Mouse (Mus musculus): ENCODE measurements around the gene Fam181a.

Gene Fam181a

DNA sequence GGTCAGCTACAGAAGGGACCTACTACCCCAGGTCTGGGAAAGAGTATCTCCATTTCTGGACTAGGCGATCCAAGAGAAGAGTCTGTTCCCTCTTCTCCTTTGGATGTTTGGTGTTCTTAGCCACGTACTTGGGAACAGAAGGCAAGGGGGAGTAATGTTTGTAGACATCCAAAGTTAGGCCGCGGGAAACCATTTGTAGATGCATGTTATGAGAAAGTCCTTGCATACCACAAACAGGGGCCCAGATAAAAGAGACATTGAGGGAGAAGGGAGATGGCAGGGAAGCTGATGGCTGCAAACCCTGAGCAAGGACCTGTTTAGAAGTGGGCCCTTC lies 45.6 kb downstream of the Fam181a start:
- DNase-seq (ENCODE audit: low read depth, low spot score) = no peak

DNA sequence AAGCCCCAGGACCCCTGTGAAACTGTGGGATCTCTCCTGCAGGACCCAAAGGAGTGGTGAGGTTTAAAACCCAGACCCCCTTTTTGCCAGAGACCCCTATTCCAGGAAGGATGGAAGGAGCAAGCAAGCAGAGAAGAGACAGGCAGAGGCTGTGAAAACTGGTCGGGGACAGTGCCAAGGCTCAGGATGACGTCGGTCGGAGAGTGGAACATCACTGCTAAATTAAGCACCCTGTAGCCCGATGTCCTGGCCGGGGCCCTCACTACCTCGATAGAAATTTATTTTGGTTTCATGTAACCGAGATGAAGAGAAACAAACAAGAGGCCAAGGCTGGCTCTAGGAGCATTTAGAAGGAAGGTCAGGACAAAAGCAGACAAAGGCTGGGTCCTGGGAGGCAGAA lies 47.4 kb downstream of the Fam181a start:
- no peak for DNase-seq (ENCODE audit: low read depth, low spot score)

DNA sequence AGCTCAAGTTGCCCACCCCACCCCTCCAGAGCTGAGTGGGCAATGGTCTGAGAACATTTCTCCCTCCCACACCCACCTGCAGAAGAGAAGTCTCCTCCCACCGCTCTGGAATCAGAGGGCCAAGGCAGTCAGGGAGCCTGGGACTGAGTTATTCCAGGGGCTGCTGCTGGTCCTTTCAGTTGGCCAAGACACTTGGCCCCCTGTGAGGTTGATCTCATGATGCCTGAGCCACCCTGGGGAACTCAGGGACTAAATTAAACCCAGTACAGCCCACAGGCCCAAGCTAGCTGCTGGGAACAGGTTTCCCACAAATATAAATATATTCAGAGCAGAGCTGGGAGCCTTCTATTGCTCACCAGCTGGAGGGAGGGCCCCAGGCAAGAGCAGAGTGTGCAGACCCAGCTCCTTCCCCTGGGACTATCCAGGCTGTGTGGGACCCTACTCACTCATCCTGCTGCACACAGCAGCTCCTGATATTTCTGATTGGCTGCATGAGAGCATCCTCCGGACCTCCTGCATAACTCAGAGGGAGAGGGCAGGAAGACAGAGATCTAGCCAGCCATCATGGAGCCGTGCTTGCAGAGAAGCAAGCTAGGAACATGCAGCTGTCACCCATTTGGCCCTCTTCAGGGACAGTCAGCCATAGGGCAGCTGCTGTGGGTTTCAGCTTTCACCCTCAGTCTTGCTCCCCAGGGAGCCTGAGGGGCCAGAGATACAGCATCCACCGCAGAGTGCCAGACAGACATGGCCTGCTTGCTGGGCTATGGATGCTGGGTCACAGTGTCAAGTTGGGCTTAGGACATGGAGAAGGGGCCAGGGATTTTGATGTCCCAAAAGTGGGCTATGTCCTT lies 48.4 kb downstream of the Fam181a start:
- no peak for DNase-seq (ENCODE audit: low read depth, low spot score)

DNA sequence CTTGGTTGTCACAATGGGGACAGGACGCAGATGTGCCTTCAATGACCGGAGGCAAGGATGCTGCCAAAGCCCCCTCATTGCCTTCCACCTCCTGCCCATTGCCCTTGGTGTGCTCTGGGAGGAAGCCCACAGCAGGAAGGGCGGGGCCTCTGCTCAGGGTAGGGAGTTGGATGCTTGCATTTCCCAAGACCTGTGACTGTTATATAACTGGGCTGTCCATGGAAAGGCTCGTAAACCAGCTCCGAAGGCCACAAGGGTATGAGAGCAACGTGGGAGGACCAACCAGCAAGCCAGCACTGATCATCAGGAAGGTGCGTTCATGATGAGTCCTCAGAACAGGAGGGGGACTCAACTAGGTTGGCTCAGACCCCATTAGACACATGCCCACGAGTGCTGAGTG lies 50.0 kb downstream of the Fam181a start:
- DNase-seq (ENCODE audit: low read depth, low spot score) = no peak

DNA sequence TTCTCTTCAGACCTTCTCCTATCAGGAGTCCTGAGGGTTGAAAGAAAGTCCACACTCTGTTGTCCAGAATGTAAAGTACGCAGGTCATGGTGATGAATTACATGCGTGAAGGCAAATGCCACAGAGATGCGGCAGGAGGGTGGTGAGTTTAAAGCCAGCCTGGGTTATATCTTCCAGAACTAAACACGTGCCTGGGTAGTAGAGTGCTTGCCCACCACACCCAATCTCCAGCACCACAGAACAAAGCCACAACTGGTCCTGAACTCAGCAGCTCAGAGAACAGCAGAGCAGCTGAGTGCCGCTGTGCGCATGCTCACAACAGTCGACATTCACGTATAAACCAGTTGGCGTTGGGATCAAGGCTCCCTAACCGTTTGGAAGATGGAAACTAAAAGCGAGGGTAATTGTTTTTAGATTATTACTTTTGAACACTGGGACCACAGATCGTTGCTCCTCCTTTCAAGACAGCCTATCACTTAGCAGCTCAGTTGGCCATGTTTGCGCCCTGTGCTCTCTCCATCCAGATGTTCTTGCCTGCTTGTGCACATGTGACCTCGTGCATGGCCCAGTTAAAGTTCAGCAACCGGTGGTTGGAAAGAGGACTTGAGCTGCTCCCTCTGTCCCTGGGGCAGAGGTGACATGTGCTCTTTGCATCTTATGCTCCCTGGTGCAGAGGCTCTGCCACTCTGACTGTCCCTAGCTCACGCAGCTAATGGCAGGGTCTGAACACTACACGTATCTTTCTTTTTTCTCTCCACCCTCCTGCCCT lies 50.9 kb downstream of the Fam181a start:
- DNase-seq (ENCODE audit: low read depth, low spot score) = no peak

DNA sequence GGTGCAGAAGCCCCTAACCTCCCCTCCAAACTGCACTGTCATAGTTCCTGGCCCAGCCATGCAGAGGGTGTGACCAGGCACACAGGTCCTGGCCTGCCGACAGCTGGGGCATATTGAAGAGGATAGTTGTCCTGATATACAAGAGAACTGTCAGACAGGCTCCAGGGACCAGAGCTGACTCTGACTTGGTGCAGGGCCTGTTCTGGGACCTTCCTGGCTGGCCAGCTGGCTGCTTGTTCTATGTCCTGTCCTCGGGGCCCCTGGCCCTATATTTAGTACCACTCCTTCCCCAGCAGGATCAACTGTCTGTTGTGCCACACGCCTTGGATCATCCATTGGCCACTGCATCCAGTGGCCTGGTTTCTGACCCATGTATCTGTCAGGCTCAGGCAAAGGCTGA lies 51.6 kb downstream of the Fam181a start:
- DNase-seq (ENCODE audit: low read depth, low spot score) = no peak

Data from retina, adult 2 months (tissue).